Mouse (Mus musculus) layer of hippocampus, adult 2 months (tissue): ENCODE measurements around the gene E130114P18Rik. TPM values are rescaled to one million over a fixed set of nuclear protein-coding genes. Genes with fewer than 3 reads are reported as not detected.

ENCODE experiments used
- DNase-seq, 2 experiments: peaks; one replicate each; pipeline ENCODE4 v3.0.0; 2022; ENCODE audit warnings: low spot score in 2 of 2
- H3K27ac ChIP-seq: fragments of 200-600 bp; 2 replicates; pipeline ENCODE4 v1.8.1; 2022
- H3K4me3 ChIP-seq: fragments of 200-600 bp; 2 replicates; pipeline ENCODE4 v1.8.1; 2022; ENCODE audit warnings: mild to moderate bottlenecking
- CTCF ChIP-seq: fragments of 200-600 bp; conservative IDR thresholded peaks from 2 replicates; pipeline ENCODE4 v1.8.1; 2022; ENCODE audit warnings: antibody characterized with exemption, mild to moderate bottlenecking, moderate library complexity
- long read RNA-seq, 2 experiments: library from polyadenylated mRNA; stranded (forward); transcript quantifications; one replicate each; pipeline ENCODE4 v2.0.0; 2021; ENCODE audit warnings: borderline mapping rate in 2 of 2
- total RNA-seq, 2 experiments: library from RNA; stranded (reverse); gene quantifications; 2 replicates each; pipeline ENCODE4 v1.2.3; 2021

Gene E130114P18Rik
- 1 to 10 TPM; 7.1 to 7.9 TPM for total RNA-seq
- long read RNA-seq, experiment 1, transcript E130114P18Rik-206 (3 exons, 1,018 nt), result major isoform, 7 of 12 reads
- long read RNA-seq, experiment 1, partial matches to known transcripts, result 0 of 12 reads
- long read RNA-seq, experiment 1, other reads (novel, unspliced or antisense), result 5 of 12 reads
- long read RNA-seq, experiment 2, partial matches to known transcripts, result 0 of 5 reads
- long read RNA-seq, experiment 2, other reads (novel, unspliced or antisense), result 2 of 5 reads

DNA sequence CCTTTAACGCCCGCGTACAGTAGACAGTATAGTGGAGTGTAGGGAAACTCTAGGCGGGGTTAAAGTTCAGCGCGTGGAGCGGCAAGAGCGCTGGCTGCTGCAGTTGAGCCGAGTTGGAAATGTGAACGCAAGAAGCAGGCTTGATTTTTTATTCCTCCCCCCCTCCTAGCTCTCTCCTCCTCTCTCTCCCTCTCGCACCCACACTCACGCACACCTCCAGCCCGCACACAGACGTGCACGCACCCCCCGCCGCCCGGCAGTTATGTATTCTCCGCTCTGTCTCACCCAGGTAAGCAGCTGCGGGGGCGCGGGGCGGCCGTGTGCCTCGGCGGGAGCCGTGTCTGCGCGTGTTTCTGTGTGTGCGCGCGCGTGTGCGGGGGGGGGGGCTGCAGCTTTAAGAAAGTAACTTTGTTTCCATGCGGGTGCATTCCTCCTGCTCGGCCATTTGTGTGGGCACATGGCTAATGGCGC, at the start of gene E130114P18Rik:
E130114P18Rik (minus strand) TSS at position 373 of the 471 bp plus-strand sequence.
- Histone ChIP-seq H3K4me3 (peak within 1 kb of the TSS; percentile 79), H3K27ac (peak within 1 kb of the TSS; percentile 98)
- no peak for TF ChIP-seq CTCF
- DNase-seq, result peak in 1 of 2 experiments; percentile 50

DNA sequence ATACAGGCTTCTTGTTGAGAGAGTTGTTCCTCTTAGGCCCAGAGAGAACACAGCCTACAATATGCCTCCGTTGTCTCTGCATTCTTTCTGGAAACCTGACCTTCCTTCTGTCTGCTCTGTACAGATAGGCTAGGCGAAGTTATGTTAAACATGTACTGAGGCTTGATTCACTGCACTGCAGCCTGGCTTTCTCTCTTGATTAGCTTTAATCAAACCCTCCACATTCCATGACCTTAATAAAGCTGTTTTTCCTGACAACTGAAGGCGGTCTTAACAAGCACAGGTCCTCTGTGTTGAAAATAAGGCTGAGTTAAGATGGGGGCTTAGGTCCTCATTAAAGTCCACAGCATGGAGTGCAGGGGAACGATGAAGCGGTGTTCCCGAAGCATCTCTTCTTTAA, 49.2 kb upstream of the E130114P18Rik start:
- no peak for TF ChIP-seq CTCF
- H3K27ac ChIP-seq, result no peak overlapping the region
- no peak for DNase-seq
- H3K4me3 ChIP-seq, result no peak overlapping the region

- Histone ChIP-seq H3K27ac (no peak overlapping the region), H3K4me3 (no peak overlapping the region)
- DNase-seq, result no peak
- no peak for TF ChIP-seq CTCF
These were observed 48.0 kb upstream of the E130114P18Rik start for GRCm38 (mm10) chr4:97825841-97826240.

DNA sequence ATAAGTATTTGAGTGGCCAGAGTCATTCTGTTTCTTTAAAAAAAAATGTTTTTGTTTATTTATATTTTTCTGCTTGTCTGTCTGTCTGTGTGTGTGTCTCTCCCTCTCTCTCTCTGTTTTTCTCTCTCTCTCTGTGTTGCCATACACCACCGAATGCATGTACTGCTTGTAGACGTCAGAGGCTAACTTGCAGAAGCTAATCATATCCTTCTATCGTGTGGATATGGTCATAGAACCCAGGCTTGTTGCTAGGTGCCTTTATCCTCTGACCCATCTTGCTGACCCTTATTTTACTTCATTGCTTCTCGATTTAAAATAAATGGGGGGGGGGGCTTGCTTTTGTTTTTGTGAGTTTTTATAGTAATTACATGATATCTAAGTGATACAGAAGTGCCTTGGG, 47.6 kb upstream of the E130114P18Rik start:
- TF ChIP-seq CTCF, result no peak
- Histone ChIP-seq H3K27ac (no peak overlapping the region; the same call in 1 of the 2 replicates), H3K4me3 (no peak overlapping the region)
- DNase-seq, result no peak

GRCm38 (mm10) chr4:97824451-97824850, 46.6 kb upstream of the E130114P18Rik start:
- Histone ChIP-seq H3K4me3 (no peak overlapping the region), H3K27ac (no peak overlapping the region)
- no peak for TF ChIP-seq CTCF
- no peak for DNase-seq

- DNase-seq, result no peak
- H3K4me3 ChIP-seq, result no peak overlapping the region
- no peak for TF ChIP-seq CTCF
- peak overlapping the region; percentile 29; the same call in 1 of the 2 replicates for H3K27ac ChIP-seq
These were observed 45.6 kb upstream of the E130114P18Rik start for GRCm38 (mm10) chr4:97823512-97823911.

- TF ChIP-seq CTCF, result no peak
- Histone ChIP-seq H3K27ac (no peak overlapping the region), H3K4me3 (no peak overlapping the region)
- no peak for DNase-seq
These were observed 43.8 kb upstream of the E130114P18Rik start for GRCm38 (mm10) chr4:97821556-97822251.

DNA sequence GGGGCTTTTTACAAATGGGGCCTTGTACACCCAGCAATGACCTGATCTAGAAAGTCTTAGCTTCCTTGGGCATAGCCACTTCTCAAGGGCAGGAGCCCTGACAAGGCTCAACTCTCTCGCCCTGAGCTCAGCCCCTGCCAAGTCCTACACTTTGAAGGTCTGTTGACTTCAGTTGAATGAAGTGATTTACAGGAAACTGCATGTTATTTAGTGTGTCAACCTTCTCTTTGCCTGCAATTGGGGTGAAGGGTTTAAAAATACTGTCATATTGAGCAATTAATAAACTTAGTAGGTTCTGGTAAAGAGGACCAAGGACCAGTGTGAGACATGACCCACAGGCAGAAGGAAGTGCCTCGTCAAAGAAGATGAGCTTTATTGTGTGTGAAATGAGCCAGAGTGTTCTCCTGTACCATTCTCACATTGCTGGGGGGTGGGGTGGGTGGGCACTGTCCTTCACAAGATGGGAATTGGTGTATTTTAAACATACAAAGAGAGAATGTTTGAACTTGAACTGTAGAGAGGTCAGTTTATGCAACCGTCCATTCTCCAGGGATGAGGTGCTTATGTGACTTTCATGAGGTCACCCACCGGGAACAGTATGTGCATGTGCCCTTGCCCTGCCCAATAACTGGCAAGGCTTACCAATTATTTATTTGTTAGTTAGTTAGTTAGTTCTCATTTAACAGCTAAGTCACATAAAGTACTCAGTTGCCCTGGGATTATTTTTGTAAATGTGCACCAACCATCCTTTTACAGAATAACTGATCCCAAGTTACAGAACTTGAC, 42.8 kb upstream of the E130114P18Rik start:
- Histone ChIP-seq H3K4me3 (no peak overlapping the region), H3K27ac (no peak overlapping the region)
- TF ChIP-seq CTCF, result no peak
- no peak for DNase-seq

GRCm38 (mm10) chr4:97819101-97819500, 41.2 kb upstream of the E130114P18Rik start:
- H3K4me3 ChIP-seq, result no peak overlapping the region
- TF ChIP-seq CTCF, result no peak
- H3K27ac ChIP-seq, result no peak overlapping the region
- DNase-seq, result no peak

GRCm38 (mm10) chr4:97818498-97818897, 40.6 kb upstream of the E130114P18Rik start:
- no peak overlapping the region for H3K27ac ChIP-seq
- DNase-seq, result no peak
- H3K4me3 ChIP-seq, result no peak overlapping the region
- no peak for TF ChIP-seq CTCF

GRCm38 (mm10) chr4:97817741-97818140, 39.9 kb upstream of the E130114P18Rik start:
- no peak overlapping the region for H3K4me3 ChIP-seq
- no peak overlapping the region; the same call in 1 of the 2 replicates for H3K27ac ChIP-seq
- DNase-seq, result no peak
- no peak for TF ChIP-seq CTCF

DNA sequence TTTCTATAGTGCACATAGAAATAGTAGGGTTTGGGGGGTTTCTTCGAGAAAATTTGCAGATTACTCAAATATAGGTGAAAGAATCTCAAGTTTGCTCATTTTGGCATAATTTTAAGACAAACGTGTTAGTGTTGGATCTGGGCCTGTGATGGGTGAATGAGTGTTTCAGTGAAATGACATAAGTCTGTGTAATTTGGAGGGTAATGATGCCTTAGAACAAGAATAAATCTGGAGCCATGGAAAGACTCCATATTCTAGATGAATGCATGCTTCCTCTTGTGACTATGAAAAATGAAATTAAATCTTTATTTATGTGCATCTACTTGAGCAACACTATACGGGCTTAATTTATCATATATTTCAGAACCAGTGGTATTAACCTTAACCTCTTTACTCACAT, 38.9 kb upstream of the E130114P18Rik start:
- no peak for DNase-seq
- TF ChIP-seq CTCF, result no peak
- Histone ChIP-seq H3K4me3 (no peak overlapping the region), H3K27ac (no peak overlapping the region)

DNA sequence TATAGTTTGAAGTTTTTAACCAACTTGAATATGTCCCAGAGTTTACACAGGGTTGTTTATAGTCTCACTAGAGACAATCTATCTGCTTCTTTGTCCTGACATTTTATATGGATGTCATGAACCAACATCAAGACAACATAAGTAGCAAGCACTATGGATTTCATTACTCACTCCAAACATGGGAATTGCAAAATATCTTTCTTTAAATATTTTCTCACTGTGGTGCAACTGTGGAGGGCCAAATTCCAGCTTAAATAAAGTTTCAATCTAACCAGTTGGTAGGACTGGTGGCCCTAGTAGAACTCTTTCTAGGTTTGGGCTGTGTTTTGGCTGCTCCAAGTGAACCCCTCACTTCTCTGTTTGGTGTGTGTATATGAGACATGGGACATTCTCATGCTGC, 38.1 kb upstream of the E130114P18Rik start:
- no peak overlapping the region for H3K27ac ChIP-seq
- no peak for TF ChIP-seq CTCF
- DNase-seq, result no peak
- no peak overlapping the region for H3K4me3 ChIP-seq
